Mouse (Mus musculus) lung, adult 2 months (tissue): ENCODE results near the gene Tnik. TPM values are rescaled to one million over a fixed set of nuclear protein-coding genes. Genes with fewer than 3 reads are reported as not detected.

Source experiments
- DNase-seq: peaks from one replicate; pipeline ENCODE4 v3.0.0; 2022
- H3K4me1 ChIP-seq: fragments of 200-500 bp; 2 replicates; pipeline ENCODE4 v1.6.1; 2011; ENCODE audit warnings: low read length; ENCODE audit not compliant: control insufficient read depth, insufficient read depth
- H3K4me3 ChIP-seq: fragments of 200-500 bp; replicated peaks from 2 replicates; pipeline ENCODE3; 2011; ENCODE audit warnings: low read depth, mild to moderate bottlenecking, control low read depth, low read length; ENCODE audit errors: extremely low read depth
- CTCF ChIP-seq: fragments of 200-500 bp; IDR thresholded peaks from 2 replicates; pipeline ENCODE4 v1.5.1; 2011; ENCODE audit warnings: mild to moderate bottlenecking, low read length, control low read depth; ENCODE audit not compliant: insufficient read depth
- POLR2A ChIP-seq: fragments of 200-500 bp; IDR thresholded peaks from 2 replicates; pipeline ENCODE4 v1.6.1; 2011; ENCODE audit warnings: low read depth, mild to moderate bottlenecking, control low read depth, low read length, borderline replicate concordance; ENCODE audit errors: extremely low read depth
- WGBS: fragments of 180-500 bp; shearing (Covaris S2); methylation state at CpG from one replicate; pipeline ENCODE4 v1.1.7; 2018; 5-methylcytosine and 5-hydroxymethylcytosine counted together
- polyA plus RNA-seq: library from polyadenylated mRNA; depleted of rRNA; stranded (reverse); fragments of >200 nt; gene quantifications from 2 replicates; pipeline ENCODE4 v1.2.3, GENCODE M21; 2012

Gene Tnik
- polyA plus RNA-seq, 1 experiment = 11.8 TPM

DNA sequence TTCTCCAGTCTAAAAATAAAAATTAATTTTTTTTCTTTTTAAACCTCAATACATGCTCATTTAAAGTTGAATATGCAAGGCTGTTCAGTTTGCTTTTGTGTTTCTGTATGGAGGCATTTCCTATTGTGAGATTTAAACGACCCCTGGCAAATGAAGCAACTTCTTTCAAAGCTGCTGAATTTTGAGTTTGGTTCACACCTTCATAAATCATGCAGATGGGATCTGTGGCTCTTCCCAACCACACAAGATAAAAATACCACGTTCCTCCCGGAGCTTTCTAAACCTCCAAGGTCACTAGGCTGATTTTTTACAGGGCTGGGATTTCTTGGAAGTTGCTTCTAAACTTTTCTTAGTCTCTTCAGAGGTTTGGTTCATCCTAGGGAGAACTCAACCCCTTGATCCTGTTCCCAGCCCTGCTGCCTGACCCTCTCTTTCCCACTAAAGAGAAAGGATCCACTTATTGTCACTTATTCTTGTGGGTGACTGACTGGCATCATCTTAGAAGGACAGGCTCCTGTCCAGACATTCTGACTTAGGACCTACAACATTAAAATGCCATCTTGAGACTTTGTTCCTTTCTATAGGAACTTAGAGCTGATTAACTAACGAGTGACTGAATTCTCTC, 260.6 kb downstream of the Tnik start:
- DNase-seq = no peak
- Histone ChIP-seq H3K4me1 (no peaks in the 10 kb centered on the region; the same call in 1 of the 2 replicates), H3K4me3 (no peak overlapping the region)
- WGBS = 56% methylated on average over 4 of the region's 4 CpGs
- TF ChIP-seq POLR2A (no peak), CTCF (no peak)

DNA sequence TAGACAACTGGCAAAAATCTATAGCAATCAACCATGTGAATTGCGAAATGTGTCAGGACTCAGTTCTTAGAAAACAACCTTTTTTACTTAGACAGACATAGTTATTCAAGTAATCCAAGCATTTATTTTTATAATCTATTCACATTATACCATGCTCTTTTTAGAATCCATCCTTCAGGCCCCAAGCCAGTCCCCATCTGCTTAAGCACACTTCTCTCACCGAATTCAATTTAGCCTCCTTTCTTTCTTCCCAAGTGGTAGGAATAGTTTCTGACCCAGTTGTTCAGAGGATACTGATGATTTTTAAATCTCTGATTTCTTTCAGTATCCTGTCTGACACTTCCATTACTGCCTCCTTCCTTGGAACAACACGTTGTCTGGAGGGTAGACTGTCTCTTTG, 261.5 kb downstream of the Tnik start:
- DNase-seq = no peak
- 80% methylated on average over 3 of the region's 3 CpGs for WGBS
- Histone ChIP-seq H3K4me1 (no peaks in the 10 kb centered on the region; the same call in 1 of the 2 replicates), H3K4me3 (no peak overlapping the region)
- TF ChIP-seq CTCF (no peak), POLR2A (no peak)

DNA sequence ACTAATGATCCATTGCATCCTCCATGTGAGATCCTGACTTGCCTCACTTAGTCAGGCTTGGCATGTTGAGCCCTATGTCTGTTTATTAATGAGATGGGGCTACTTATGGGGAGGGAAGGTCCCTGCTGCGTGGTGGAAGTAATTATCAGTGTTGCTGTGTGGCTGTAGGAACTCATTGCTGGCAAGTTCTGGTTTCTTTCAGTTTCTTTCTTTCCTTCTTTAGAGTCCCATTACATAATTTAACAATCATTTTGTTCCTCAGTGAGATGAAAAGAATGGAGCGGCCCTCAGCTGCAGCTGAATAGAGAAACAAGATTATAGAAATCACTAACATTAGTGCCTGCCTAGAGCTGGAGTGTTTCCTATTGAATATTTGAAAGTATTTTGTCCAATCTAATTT, 263.7 kb downstream of the Tnik start:
- TF ChIP-seq CTCF (no peak), POLR2A (no peak)
- no peak overlapping the region for H3K4me3 ChIP-seq
- DNase-seq = no peak
- no peaks in the 10 kb centered on the region; the same call in 1 of the 2 replicates for H3K4me1 ChIP-seq
- WGBS = 46% methylated on average over 2 of the region's 2 CpGs

DNA sequence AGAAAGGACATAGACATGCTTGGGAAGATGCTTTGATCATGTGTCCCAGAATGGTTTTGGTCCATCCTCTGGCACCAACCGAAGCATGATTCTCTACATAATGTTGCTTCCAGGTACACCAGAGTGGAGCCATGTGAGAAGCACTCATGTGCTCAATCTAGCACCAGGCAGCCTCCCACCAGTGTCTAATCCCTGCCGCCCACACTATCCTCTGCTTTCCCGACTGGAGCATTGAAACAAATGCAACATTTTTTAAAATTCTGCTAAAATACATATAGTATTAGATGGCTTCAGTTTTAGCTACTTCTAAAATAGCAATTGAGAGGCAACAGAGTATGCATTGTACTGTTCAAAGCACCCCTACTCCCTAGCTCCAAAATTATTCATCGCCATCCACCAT, 264.2 kb downstream of the Tnik start:
- Histone ChIP-seq H3K4me1 (no peaks in the 10 kb centered on the region; the same call in 1 of the 2 replicates), H3K4me3 (no peak overlapping the region)
- TF ChIP-seq POLR2A = no peak
- no peak for TF ChIP-seq CTCF
- no peak for DNase-seq
- 92% methylated on average over 4 of the region's 4 CpGs for WGBS

DNA sequence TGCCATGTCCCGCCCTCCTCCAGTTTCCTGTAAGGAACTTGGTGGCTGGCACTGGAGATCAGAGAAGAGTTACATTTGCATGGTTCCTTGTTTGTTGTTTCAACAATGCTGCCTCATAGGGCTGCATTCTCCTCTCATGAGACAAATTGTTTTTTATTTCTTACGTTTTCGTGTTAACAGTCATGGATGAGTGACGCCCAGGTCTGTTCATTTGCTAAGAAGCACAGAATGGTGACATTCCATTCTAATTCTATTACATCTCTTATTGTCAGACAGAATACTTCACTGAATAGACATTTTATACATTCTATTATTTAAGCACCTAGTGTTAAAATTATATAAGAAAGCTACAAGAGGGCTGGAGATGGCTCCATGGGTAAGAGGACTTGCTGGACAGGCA, 266.5 kb downstream of the Tnik start:
- DNase-seq = no peak
- no peak overlapping the region for H3K4me3 ChIP-seq
- H3K4me1 ChIP-seq = no peaks in the 10 kb centered on the region
- 89% methylated on average over 4 of the region's 4 CpGs for WGBS
- TF ChIP-seq CTCF = no peak
- TF ChIP-seq POLR2A = no peak

DNA sequence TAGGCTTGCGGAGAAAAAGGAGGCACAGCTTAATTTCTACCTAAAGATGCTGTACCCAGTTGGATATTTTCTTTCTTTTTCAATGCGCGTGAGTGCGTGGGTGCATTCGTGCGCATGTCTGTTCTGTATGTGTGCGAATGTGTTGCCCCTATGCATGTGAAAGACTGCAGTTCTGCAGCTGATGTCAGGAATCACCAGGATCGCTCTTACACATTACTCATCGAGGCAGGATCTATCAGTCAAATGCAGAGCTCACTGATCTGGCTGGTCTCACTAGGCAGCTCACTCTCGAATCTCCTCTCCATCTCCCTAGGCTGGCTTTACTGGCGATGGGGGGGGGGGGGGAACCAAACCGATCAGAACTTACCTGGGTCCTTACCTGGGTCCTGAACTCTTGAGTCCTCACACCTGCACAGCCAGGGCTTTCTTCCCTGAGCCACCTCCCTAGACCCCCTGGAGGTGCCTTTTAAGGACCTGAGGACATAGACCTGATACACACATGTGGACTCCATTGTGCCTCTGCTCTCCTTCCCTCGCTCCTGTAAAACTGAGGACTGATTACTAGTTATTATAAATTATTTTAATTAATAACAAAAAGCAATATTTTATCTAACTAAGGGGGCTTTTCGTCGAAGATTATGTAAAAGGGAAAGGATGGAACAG, 268.4 kb downstream of the Tnik start:
- DNase-seq = no peak
- WGBS = 78% methylated on average over 15 of the region's 15 CpGs
- TF ChIP-seq POLR2A (no peak), CTCF (no peak)
- no peak overlapping the region for H3K4me3 ChIP-seq
- H3K4me1 ChIP-seq = no peaks in the 10 kb centered on the region

DNA sequence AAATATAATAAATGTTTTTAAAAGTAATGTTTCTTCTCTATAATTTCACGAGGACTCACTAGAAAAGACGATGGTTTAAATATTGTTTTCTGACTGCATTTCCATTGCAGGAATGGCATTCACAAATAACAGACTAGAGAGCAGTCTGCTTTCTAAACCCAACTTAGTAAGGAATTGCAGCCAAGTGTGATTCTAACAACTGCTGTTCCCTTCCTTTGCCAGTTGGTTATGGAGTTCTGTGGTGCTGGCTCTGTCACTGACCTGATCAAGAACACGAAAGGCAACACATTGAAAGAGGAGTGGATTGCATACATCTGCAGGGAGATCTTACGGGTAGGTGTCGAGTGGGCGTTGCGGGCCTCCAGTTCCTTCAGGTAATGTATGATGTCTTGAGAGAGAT, 269.7 kb downstream of the Tnik start:
- H3K4me1 ChIP-seq = no peaks in the 10 kb centered on the region
- TF ChIP-seq POLR2A = no peak
- TF ChIP-seq CTCF = no peak
- no peak for DNase-seq
- H3K4me3 ChIP-seq = no peak overlapping the region
- 93% methylated on average over 7 of the region's 7 CpGs for WGBS

DNA sequence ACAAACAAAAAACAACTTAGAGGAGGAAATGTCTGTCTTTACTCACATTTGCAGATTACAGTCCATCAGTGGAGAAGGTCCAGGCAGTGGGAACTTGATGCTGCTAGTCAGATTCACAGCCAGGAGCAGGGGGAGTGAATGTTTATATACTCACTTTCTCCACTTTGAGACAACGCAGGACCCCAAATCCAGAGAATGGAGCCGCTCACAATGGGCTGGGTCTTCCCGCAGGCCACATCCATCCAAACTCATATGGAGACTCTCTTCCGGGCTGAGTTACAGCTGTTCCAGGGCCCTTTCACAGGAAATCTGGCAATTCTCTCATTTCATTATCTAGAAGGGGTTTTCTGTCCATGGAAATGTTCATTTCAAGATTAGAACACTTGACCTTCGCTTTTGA, 277.1 kb downstream of the Tnik start:
- H3K4me1 ChIP-seq = no peaks in the 10 kb centered on the region
- 84% methylated on average over 5 of the region's 5 CpGs for WGBS
- TF ChIP-seq CTCF (no peak), POLR2A (no peak)
- DNase-seq = no peak
- H3K4me3 ChIP-seq = no peak overlapping the region

DNA sequence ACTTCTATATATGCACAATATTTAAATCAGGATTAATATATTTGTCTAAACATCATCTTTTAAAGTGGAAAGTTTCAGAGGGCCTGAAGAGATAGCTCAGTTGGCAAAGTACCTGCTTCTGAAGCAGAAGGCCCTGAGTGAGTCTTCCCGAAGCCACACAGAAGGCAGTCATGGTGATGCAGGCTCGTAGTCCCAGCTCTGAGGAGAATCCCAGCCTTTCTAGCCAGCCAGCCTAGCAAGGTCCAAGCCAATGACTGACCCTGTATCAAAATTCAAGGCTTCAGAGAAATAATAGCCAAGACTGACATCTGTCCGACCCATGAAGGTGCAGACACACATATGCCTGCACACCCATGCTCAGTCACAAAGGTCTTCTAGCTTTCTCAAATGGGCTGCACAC, 279.9 kb downstream of the Tnik start:
- no peak for DNase-seq
- Histone ChIP-seq H3K4me3 (no peak overlapping the region), H3K4me1 (no peaks in the 10 kb centered on the region)
- 88% methylated on average over 3 of the region's 3 CpGs for WGBS
- no peak for TF ChIP-seq CTCF

DNA sequence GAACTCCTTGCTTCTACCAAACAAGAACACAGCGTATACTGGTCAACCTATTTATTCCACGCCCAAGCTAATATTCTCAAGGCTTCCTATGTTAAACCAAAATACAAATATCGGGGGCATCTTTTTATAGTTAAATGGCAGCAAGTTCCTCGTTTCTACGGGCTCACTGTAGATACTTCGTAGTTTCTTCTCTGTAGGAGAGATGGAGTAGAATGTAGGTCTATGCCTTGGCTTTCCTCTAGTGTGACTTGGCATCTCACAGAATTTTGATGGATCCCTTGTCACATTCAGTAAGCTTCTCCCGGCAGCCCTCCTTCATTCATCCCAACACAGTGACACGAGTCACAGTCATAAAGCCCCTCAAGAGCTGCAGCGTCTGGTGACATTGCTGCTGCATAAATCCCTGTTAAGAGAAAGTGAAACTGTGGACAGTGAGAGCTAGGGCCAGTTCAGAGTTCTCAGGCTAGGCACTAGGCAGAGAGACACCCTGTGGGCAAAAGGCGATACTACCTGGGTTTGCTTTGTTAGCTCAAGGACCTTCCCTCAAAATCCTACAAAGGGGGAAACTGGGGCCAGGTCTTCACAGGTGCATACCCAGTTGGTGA, 280.5 kb downstream of the Tnik start:
- no peak for TF ChIP-seq POLR2A
- TF ChIP-seq CTCF = peak; percentile 78
- Histone ChIP-seq H3K4me1 (no peaks in the 10 kb centered on the region), H3K4me3 (peak overlapping the region; percentile 52)
- DNase-seq = peak; percentile 24
- 54% methylated on average over 10 of the region's 10 CpGs for WGBS
